Mouse (Mus musculus): ENCODE data around the gene Elovl5.
A peak's percentile ranks its signal among the peaks of the same experiment; 100 is the strongest.

The Elovl5 gene

DNA sequence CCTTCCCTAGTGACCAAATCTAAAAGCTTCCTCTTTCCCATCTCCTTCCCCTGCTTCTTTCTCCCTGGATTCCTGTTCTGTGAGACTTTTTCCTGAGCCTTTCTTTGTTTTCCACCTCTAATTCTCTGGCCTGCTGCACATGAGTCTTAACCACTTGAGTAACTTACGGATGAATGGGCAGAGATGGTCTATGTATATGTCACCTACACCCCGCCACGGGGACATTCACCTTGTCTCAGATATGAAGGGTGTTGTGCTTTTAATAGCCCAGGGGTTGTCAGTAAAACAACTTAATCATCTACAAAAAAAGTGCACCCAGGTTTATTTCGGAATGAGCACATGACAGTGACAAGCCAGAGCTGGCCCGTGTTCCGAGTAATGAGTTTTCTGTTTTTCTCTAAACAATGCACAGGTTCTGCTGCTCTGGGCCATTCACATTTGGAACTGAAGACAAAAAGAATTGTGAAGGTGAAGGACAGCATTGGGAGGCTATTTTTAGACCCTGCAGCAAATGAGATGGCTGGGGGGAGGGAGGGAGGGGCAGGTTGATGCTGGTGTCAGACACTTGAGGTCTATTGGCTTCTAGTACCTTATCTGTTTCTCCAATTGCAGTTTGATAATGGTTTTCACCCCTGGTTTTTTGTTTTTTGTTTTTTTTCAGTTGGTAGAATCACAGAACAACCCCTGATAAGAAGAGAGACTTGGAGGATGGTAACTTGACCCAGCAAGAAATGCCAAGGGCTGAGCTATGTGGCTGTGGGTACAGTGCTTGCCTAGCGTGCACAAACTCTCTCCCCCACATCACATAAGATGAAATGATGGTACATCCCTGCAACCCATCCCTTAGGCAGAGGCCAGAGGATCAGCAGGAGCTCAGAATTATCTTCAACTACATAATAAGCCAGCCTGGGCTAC, 83.7 kb downstream of the Elovl5 start:
- no peak for DNase-seq (ENCODE audit: low spot score)

DNA sequence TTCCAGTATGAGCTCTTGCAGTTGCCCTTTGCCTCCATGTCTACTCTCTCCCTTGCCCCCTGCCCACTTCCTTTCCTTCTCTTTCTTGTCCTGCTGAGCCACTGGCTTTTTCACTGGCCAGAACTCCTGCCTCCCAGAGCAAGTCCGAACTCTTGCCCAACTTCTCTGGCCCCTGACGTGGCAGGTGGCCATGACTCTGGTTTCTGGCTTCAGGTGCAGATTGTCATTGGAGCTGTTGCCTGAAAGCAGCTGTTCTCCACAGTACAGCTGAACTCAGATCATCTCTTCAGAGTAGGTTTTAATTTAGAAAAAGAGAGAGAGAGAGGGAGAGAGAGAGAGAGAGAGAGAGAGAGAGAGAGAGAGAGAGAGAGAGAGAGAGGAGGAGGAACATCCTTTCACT, 86.1 kb downstream of the Elovl5 start:
- no peak for DNase-seq (ENCODE audit: low spot score)

DNA sequence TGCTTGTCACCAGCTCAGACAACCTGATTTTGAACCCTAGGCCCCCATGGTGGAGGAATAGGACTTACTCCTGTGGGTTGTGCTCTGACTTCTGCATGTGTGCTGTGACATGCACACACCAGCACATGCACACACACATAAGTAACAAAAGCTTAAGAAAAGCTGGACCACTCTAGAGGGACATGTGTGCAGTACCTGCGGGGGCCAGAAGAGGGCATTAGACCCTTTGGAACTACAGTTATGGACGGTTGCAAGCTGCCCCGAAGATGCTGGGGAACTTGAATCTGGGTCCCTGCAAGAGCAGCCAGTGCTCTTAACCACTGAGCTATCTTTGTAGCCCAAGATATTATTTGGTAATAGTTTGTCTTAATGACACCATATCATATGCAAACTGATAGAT, 88.3 kb downstream of the Elovl5 start:
- DNase-seq (ENCODE audit: low spot score): no peak

DNA sequence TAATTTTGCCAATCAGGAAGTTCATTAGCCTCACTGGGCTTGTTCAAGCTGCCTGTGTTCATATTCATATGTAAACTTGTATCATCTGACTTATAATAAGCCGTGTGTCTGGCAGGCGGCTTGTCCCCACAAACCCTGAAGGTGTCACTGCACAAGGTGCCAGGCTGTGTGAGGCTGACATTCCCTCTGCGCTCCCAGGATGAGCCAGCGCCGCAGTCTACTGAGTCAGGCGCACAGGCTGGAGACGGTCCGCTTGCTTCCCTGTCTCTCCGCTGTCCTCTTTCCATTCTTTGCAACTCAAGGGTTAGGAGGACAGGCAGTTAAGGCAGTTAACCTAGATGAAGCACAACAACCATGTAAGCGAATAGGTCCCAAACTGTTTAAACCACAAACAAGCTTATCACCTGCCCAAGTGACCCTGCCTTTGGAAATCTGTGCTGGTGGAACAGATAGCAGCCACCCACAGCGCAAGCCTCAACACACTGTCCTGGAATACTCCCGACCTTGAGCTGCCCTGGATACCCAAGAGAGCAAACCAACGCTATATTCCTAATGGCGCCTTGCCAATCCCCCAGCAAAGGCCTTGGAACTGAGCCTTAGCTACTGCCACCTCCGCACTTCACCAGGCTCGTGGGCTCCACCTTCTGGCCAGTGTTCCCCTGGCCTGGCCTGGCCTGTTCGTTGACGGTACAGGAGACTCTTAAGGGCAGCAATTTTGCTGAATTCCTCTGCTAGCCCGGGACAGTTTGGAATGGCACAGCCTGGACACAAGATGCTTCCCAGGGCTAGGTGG, 89.2 kb downstream of the Elovl5 start:
- DNase-seq (ENCODE audit: low spot score): peak; percentile 85

DNA sequence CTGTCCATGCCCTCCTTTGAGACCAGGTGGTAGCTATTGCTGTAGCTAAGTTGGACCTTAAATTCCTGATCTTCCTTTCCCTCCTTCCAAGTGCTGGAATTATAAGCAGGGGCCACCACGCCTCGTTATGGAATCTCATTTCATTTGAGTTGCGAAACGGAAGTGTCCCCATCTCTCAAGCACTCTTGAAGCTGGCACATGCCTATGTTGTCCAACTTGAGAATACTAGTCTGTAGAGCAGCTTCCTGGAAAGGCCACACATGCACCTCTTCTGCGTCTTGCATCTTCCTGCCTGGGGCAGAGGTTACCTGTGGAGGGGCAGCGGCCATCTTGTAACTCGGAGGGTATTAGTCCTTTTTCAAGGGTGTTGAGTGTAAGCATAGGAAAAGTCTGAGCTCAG, 92.2 kb downstream of the Elovl5 start:
- DNase-seq (ENCODE audit: low spot score): no peak

- no peak for DNase-seq (ENCODE audit: low spot score)
Observed at GRCm38 (mm10) chr9:78010187-78010586, 93.0 kb downstream of the Elovl5 start.

DNA sequence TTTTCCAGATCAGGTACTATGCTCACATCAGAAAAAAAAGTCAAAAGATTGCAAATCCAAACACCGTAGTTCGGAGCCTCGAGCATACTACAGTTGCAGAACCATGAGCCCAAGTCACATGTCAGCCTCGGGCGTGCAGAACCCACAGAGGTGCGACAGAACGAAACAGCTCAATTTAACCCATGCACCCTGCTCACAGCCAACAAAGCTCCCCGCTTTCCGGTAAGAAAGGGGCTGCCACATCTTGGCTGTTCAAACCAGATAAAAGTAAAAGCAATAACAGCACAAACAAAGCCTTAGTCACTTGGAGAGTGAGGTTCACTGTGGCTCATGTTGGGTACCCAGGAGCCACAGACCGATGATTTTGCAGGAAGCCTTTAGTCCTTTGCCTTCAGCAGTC, 93.5 kb downstream of the Elovl5 start:
- DNase-seq (ENCODE audit: low spot score): no peak

GRCm38 (mm10) chr9:78012066-78012465, 94.9 kb downstream of the Elovl5 start:
- no peak for DNase-seq (ENCODE audit: low spot score)

GRCm38 (mm10) chr9:78012681-78013080, 95.5 kb downstream of the Elovl5 start:
- no peak for DNase-seq (ENCODE audit: low spot score)

GRCm38 (mm10) chr9:78013813-78014212, 96.6 kb downstream of the Elovl5 start:
- no peak for DNase-seq (ENCODE audit: low spot score)

DNA sequence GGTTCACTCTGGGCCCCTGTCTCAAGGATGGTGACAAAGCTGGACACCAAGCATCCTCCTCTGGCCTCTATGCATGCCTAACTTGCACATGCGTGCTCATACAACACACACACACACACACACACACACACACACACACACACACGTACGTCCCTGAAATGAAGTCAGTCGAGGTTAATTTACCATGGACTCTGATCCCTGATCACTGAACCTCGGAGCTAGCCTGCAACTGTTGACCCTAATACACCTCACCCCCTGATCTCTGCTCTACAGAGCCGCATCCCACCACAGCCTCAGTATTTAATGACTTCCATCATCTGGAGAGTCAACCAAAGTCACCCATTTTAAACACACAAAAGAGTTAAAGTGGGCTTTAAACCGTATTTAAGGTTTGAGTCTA, 98.7 kb downstream of the Elovl5 start:
- no peak for DNase-seq (ENCODE audit: low spot score)

GRCm38 (mm10) chr9:78016288-78016687, 99.1 kb downstream of the Elovl5 start:
- no peak for DNase-seq (ENCODE audit: low spot score)

GRCm38 (mm10) chr9:78021256-78021655, 104.1 kb downstream of the Elovl5 start:
- DNase-seq (ENCODE audit: low spot score): peak; percentile 25

GRCm38 (mm10) chr9:78022187-78022945, 105.2 kb downstream of the Elovl5 start:
- DNase-seq (ENCODE audit: low spot score): peak; percentile 55

- DNase-seq (ENCODE audit: low spot score): no peak
Observed at GRCm38 (mm10) chr9:78024823-78025222, 107.7 kb downstream of the Elovl5 start.

GRCm38 (mm10) chr9:78027099-78027498, 109.9 kb downstream of the Elovl5 start:
- no peak for DNase-seq (ENCODE audit: low spot score)

GRCm38 (mm10) chr9:78030835-78031456, 113.8 kb downstream of the Elovl5 start:
- no peak for DNase-seq (ENCODE audit: low spot score)

- no peak for DNase-seq (ENCODE audit: low spot score)
Observed at GRCm38 (mm10) chr9:78032930-78033329, 115.8 kb downstream of the Elovl5 start.
